Mouse (Mus musculus): ENCODE data around the gene Shcbp1. TPM values are rescaled to one million over a fixed set of nuclear protein-coding genes. Genes with fewer than 3 reads are reported as not detected.

The Shcbp1 gene
- 4.5 TPM for polyA plus RNA-seq (2017; shearing (Covaris generic))

GRCm38 (mm10) chr8:4779254-4780055, at the start of gene Shcbp1:
TSS of gene Shcbp1 (minus strand) at chr8:4779567.

Other genes starting within 250 kb of the Shcbp1 start
- 24.3 TPM for gene Zfp958, start 166.4 kb downstream of the Shcbp1 start, polyA plus RNA-seq (2017; shearing (Covaris generic))

Data from inflammation-experienced regulatory T-cells, adult 16 weeks (primary cell).